Mouse (Mus musculus) lung, postnatal 0 days (tissue): ENCODE results near the gene Gm21679. TPM values are rescaled to one million over a fixed set of nuclear protein-coding genes. Genes with fewer than 3 reads are reported as not detected.
"Not testable (repeated sequence)": the region's sequence is repeated elsewhere in the genome, so short reads cannot be mapped to it uniquely, and the experiment has no call there.

ENCODE experiments used
- ATAC-seq: fragments of 200-750 bp; cut with Nextera tagmentation; 2 replicates; pipeline ENCODE4 v1.8.0; 2017; ENCODE audit warnings: moderate library complexity
- DNase-seq: peaks from one replicate; pipeline ENCODE4 v3.0.0-alpha.2; 2016; ENCODE audit warnings: low spot score
- H3K27ac ChIP-seq: fragments of 300-500 bp; sonication (generic); 2 replicates; pipeline ENCODE4 v1.5.1; 2014; ENCODE audit warnings: antibody characterized with exemption, mild to moderate bottlenecking, low read length, mixed read lengths
- H3K27me3 ChIP-seq: fragments of 300-500 bp; sonication (generic); replicated peaks from 2 replicates; pipeline ENCODE4 v1.6.1; 2014; ENCODE audit warnings: low read length, mixed read lengths; ENCODE audit not compliant: insufficient read depth
- H3K36me3 ChIP-seq: fragments of 300-500 bp; sonication (generic); 2 replicates; pipeline ENCODE4 v1.6.1; 2014; ENCODE audit warnings: low read length, mixed read lengths; ENCODE audit not compliant: insufficient read depth
- H3K4me1 ChIP-seq: fragments of 300-500 bp; sonication (generic); 2 replicates; pipeline ENCODE4 v1.6.1; 2014; ENCODE audit warnings: antibody characterized with exemption, low read depth, low read length, mixed read lengths; ENCODE audit not compliant: insufficient read depth
- H3K4me2 ChIP-seq: fragments of 300-500 bp; sonication (generic); replicated peaks from 2 replicates; pipeline ENCODE4 v1.6.1; 2014; ENCODE audit warnings: low read depth, mild to moderate bottlenecking, low read length, moderate library complexity, mixed read lengths
- H3K4me3 ChIP-seq: fragments of 300-500 bp; sonication (generic); 2 replicates; pipeline ENCODE4 v1.5.1; 2014; ENCODE audit warnings: low read depth, low read length
- H3K9ac ChIP-seq: fragments of 300-500 bp; sonication (generic); replicated peaks from 2 replicates; pipeline ENCODE4 v1.6.1; 2014; ENCODE audit warnings: low read depth, mild to moderate bottlenecking
- H3K9me3 ChIP-seq: fragments of 300-500 bp; sonication (generic); 2 replicates; pipeline ENCODE4 v1.6.1; 2016; ENCODE audit warnings: low read length, mixed read lengths
- WGBS: fragments of 180-500 bp; shearing (Covaris S2); extraction: QIAGEN DNeasy Blood & Tissue Kit; methylation state at CpG from one replicate; pipeline ENCODE4 v1.1.7; 2014; 5-methylcytosine and 5-hydroxymethylcytosine counted together
- polyA plus RNA-seq: library from polyadenylated mRNA; unstranded; fragments of >200 nt; fragmentation: Nextera tagmentation; extraction: Ambion mirVana; gene quantifications from 2 replicates; pipeline ENCODE4 v1.2.1, GENCODE M21; 2015

Gene Gm21679
- polyA plus RNA-seq = not detected in 2 replicates

DNA sequence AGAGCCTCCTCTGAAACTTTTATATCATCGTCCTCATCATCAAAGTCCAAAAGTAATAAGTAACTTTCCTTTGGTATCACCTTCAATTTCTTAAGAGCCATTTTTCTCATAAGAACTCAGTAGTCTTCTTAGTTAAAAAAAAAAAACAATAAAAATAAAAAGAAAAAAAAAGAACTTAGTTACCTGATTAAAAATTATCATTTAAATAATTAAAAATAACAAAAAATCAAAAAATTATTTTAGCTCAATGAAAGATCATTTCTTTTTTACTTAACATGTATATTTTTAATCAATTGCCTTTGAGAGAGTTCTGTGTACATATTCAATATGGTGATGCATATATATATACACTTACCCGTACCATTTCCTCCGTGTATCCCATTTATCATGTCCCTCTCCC is at the start of gene Gm21679:
Gene Gm21679 (minus strand): TSS at position 101 of the 400 bp plus-strand sequence.
- not testable (repeated sequence) for ATAC-seq, H3K27ac ChIP-seq, H3K4me2 ChIP-seq, H3K4me1 ChIP-seq, DNase-seq, H3K9me3 ChIP-seq, H3K9ac ChIP-seq, H3K4me3 ChIP-seq, H3K36me3 ChIP-seq, H3K27me3 ChIP-seq
- WGBS = no CpG with 5 or more reads among the region's 3 CpGs
